Comparison of ENCODE assay signal across 9 mouse cellular contexts in the genomic region with DNA sequence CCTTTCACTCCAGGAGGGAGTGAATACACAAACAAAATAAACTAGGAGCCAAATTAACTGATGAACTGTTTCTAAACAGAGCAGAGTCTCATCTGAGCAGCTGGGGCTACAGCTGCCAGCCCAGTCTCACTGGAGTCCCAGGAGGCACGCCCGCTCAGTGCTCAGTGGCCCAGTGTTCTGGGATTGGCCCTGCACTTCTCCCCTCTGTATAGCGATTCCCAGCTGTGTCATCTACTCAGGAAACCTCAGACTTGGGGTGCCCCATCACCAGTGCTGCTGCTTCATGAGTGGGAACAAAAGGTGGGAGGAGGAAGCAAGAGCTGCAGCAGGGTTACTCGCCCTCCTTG. TPM values are rescaled to one million over a fixed set of nuclear protein-coding genes. Genes with fewer than 3 reads are reported as not detected.
DNase-seq lines count a peak whose midpoint lies in the region; ATAC-seq and TF ChIP-seq lines count a peak whose summit lies in the region.
"Had no signal": no experiment of that assay in that cellular context is flagged by ENCODE, and none has a peak within 500 bp of the region (broad histone marks: within the 10 kb centered on the region; RNA-seq: fewer than 3 reads in every experiment).

No protein-coding gene starts in this region.

- H3K4me2 ChIP-seq in forebrain, embryonic 15.5 days (replicated peaks), result no peak overlapping the region
- no peak overlapping the region for H3K4me2 ChIP-seq in forebrain, postnatal 0 days (ENCODE audit: low read depth)
- no peak overlapping the region for H3K4me2 ChIP-seq in midbrain, embryonic 15.5 days
- H3K4me2 ChIP-seq in stomach, embryonic 15.5 days, result no peak overlapping the region
- H3K4me2 ChIP-seq in liver, embryonic 12.5 days, result no peak overlapping the region

- peaks cover 15% of the 10 kb centered on the region for H3K4me1 ChIP-seq in forebrain, embryonic 15.5 days
- no peaks in the 10 kb centered on the region for H3K4me1 ChIP-seq in forebrain, postnatal 0 days (ENCODE audit: insufficient read depth)
- H3K4me1 ChIP-seq in midbrain, embryonic 10.5 days, result peaks cover 46% of the 10 kb centered on the region
- H3K4me1 ChIP-seq in midbrain, embryonic 15.5 days, result no peaks in the 10 kb centered on the region
- H3K4me1 ChIP-seq in limb, embryonic 10.5 days, result peaks cover 60% of the 10 kb centered on the region
- H3K4me1 ChIP-seq in stomach, embryonic 15.5 days, result 0 out of 2 replicates have a peak, but pooled peaks cover 5% of the 10 kb centered on the region
- no peaks in the 10 kb centered on the region for H3K4me1 ChIP-seq in liver, embryonic 12.5 days

- DNase-seq in forebrain, postnatal 0 days, result no peak
- no peak for DNase-seq in midbrain, embryonic 10.5 days (ENCODE audit: low spot score)
- no peak for DNase-seq in limb, embryonic 10.5 days (ENCODE audit: low spot score)
- no peak for DNase-seq in embryo, embryonic 11 days

- H3K36me3 ChIP-seq in forebrain, embryonic 15.5 days, result peaks cover 15% of the 10 kb centered on the region
- H3K36me3 ChIP-seq in forebrain, postnatal 0 days (ENCODE audit: insufficient read depth), result peaks cover 24% of the 10 kb centered on the region
- H3K36me3 ChIP-seq in midbrain, embryonic 10.5 days, result peaks cover 54% of the 10 kb centered on the region
- H3K36me3 ChIP-seq in midbrain, embryonic 15.5 days (replicated peaks), result peaks cover 5% of the 10 kb centered on the region; the same call in 1 of the 2 replicates
- peaks cover 47% of the 10 kb centered on the region for H3K36me3 ChIP-seq in limb, embryonic 10.5 days
- peaks cover 17% of the 10 kb centered on the region for H3K36me3 ChIP-seq in stomach, embryonic 15.5 days
- H3K36me3 ChIP-seq in liver, embryonic 12.5 days, result peaks cover 30% of the 10 kb centered on the region

- ATAC-seq in forebrain, embryonic 15.5 days (replicated peaks), result 0 out of 2 replicates have a peak, but pooled peaks have one; percentile 28
- no peak for ATAC-seq in forebrain, postnatal 0 days
- ATAC-seq in midbrain, embryonic 15.5 days (replicated peaks), result no peak
- ATAC-seq in stomach, embryonic 15.5 days (ENCODE audit: insufficient read depth, low FRiP score, low read depth), result no peak
- no peak for ATAC-seq in liver, embryonic 12.5 days

- no peak overlapping the region for H3K4me3 ChIP-seq in forebrain, embryonic 15.5 days
- no peak overlapping the region for H3K4me3 ChIP-seq in forebrain, postnatal 0 days (ENCODE audit: low read depth, low read length)
- no peak overlapping the region for H3K4me3 ChIP-seq in midbrain, embryonic 10.5 days
- no peak overlapping the region for H3K4me3 ChIP-seq in midbrain, embryonic 15.5 days
- no peak overlapping the region for H3K4me3 ChIP-seq in limb, embryonic 10.5 days
- H3K4me3 ChIP-seq in stomach, embryonic 15.5 days (replicated peaks), result no peak overlapping the region
- no peak overlapping the region for H3K4me3 ChIP-seq in liver, embryonic 12.5 days

- no peak overlapping the region for H3K9ac ChIP-seq in forebrain, embryonic 15.5 days (replicated peaks)
- H3K9ac ChIP-seq in forebrain, postnatal 0 days, result no peak overlapping the region
- no peak overlapping the region for H3K9ac ChIP-seq in midbrain, embryonic 15.5 days
- H3K9ac ChIP-seq in stomach, embryonic 15.5 days, result no peak overlapping the region
- H3K9ac ChIP-seq in liver, embryonic 12.5 days, result no peak overlapping the region

- no peaks in the 10 kb centered on the region for H3K9me3 ChIP-seq in forebrain, embryonic 15.5 days
- no peaks in the 10 kb centered on the region for H3K9me3 ChIP-seq in forebrain, postnatal 0 days (ENCODE audit: low read length)
- H3K9me3 ChIP-seq in midbrain, embryonic 10.5 days (replicated peaks), result no peaks in the 10 kb centered on the region
- no peaks in the 10 kb centered on the region for H3K9me3 ChIP-seq in midbrain, embryonic 15.5 days
- H3K9me3 ChIP-seq in limb, embryonic 10.5 days (replicated peaks), result no peaks in the 10 kb centered on the region
- H3K9me3 ChIP-seq in stomach, embryonic 15.5 days, result no peaks in the 10 kb centered on the region
- H3K9me3 ChIP-seq in liver, embryonic 12.5 days (replicated peaks), result no peaks in the 10 kb centered on the region

- no peak for TF ChIP-seq CTCF in forebrain, postnatal 0 days (IDR thresholded peaks at IDR 0.05; ENCODE audit: low read depth)

- H3K27me3 ChIP-seq in forebrain, embryonic 15.5 days, result no peaks in the 10 kb centered on the region
- H3K27me3 ChIP-seq in forebrain, postnatal 0 days (ENCODE audit: insufficient read depth, low read length), result no peaks in the 10 kb centered on the region
- H3K27me3 ChIP-seq in midbrain, embryonic 10.5 days (ENCODE audit: low read depth, poor library complexity, severe bottlenecking), result no peaks in the 10 kb centered on the region
- no peaks in the 10 kb centered on the region for H3K27me3 ChIP-seq in midbrain, embryonic 15.5 days (replicated peaks)
- H3K27me3 ChIP-seq in limb, embryonic 10.5 days (ENCODE audit: low read depth, poor library complexity, severe bottlenecking), result no peaks in the 10 kb centered on the region
- no peaks in the 10 kb centered on the region for H3K27me3 ChIP-seq in stomach, embryonic 15.5 days (replicated peaks)
- H3K27me3 ChIP-seq in liver, embryonic 12.5 days (replicated peaks), result no peaks in the 10 kb centered on the region

- WGBS in forebrain, embryonic 15.5 days, result 84% methylated on average over 4 of the region's 4 CpGs
- 87% methylated on average over 4 of the region's 4 CpGs for WGBS in forebrain, postnatal 0 days
- 83% methylated on average over 4 of the region's 4 CpGs for WGBS in midbrain, embryonic 10.5 days
- WGBS in midbrain, embryonic 15.5 days, result 75% methylated on average over 4 of the region's 4 CpGs
- WGBS in limb, embryonic 10.5 days, result 88% methylated on average over 4 of the region's 4 CpGs
- WGBS in stomach, embryonic 15.5 days, result 67% methylated on average over 4 of the region's 4 CpGs
- 81% methylated on average over 4 of the region's 4 CpGs for WGBS in liver, embryonic 12.5 days (ENCODE audit: insufficient replicate concordance)

- H3K27ac ChIP-seq in forebrain, embryonic 15.5 days (replicated peaks), result no peak overlapping the region
- no peak overlapping the region for H3K27ac ChIP-seq in forebrain, postnatal 0 days (ENCODE audit: low read depth, low read length)
- peak overlapping the region; percentile 63 for H3K27ac ChIP-seq in midbrain, embryonic 10.5 days (replicated peaks)
- H3K27ac ChIP-seq in midbrain, embryonic 15.5 days, result no peak overlapping the region
- peak overlapping the region; percentile 37 for H3K27ac ChIP-seq in limb, embryonic 10.5 days
- peak overlapping the region; percentile 44; the same call in 1 of the 2 replicates for H3K27ac ChIP-seq in stomach, embryonic 15.5 days
- no peak overlapping the region for H3K27ac ChIP-seq in liver, embryonic 12.5 days

RNA-seq across cellular contexts. Expression of a gene that starts 10.4 kb away (rescaled TPM):
- polyA plus RNA-seq in forebrain, embryonic 15.5 days (2015; fragmentation: Nextera tagmentation; extraction: Ambion mirVana), result 118 and 120 TPM in 2 replicates
- 79.7 and 90.6 TPM in 2 replicates for total RNA-seq in forebrain, postnatal 0 days (2014; rRNA removed)
- polyA plus RNA-seq in forebrain, postnatal 0 days (2015; fragmentation: Nextera tagmentation; extraction: Ambion mirVana), result 110 and 126 TPM in 2 replicates
- polyA plus RNA-seq in midbrain, embryonic 10.5 days (2016; fragmentation: Nextera tagmentation; extraction: Ambion mirVana), result 130 and 135 TPM in 2 replicates
- polyA plus RNA-seq in midbrain, embryonic 15.5 days (2015; fragmentation: Nextera tagmentation; extraction: Ambion mirVana), result 121 and 123 TPM in 2 replicates
- polyA plus RNA-seq in limb, embryonic 10.5 days (2016; fragmentation: Nextera tagmentation; extraction: Ambion mirVana), result 139 and 140 TPM in 2 replicates
- polyA plus RNA-seq in stomach, embryonic 15.5 days (2015; fragmentation: Nextera tagmentation; extraction: Ambion mirVana), result 119 and 123 TPM in 2 replicates
- 79.7 and 81.5 TPM in 2 replicates for polyA plus RNA-seq in liver, embryonic 12.5 days (2016; fragmentation: Nextera tagmentation; extraction: Ambion mirVana)

RNA-seq across cellular contexts. Expression of a gene that starts 10.4 kb away (rescaled TPM):
- polyA plus RNA-seq in forebrain, embryonic 15.5 days (2015; fragmentation: Nextera tagmentation; extraction: Ambion mirVana), result 20.2 and 22.2 TPM in 2 replicates
- total RNA-seq in forebrain, postnatal 0 days (2014; rRNA removed), result 15.1 and 18.2 TPM in 2 replicates
- polyA plus RNA-seq in forebrain, postnatal 0 days (2015; fragmentation: Nextera tagmentation; extraction: Ambion mirVana), result 20.8 and 22.2 TPM in 2 replicates
- polyA plus RNA-seq in midbrain, embryonic 10.5 days (2016; fragmentation: Nextera tagmentation; extraction: Ambion mirVana), result 23.4 and 24.5 TPM in 2 replicates
- 25.8 and 27.0 TPM in 2 replicates for polyA plus RNA-seq in midbrain, embryonic 15.5 days (2015; fragmentation: Nextera tagmentation; extraction: Ambion mirVana)
- polyA plus RNA-seq in limb, embryonic 10.5 days (2016; fragmentation: Nextera tagmentation; extraction: Ambion mirVana), result 29.5 and 33.0 TPM in 2 replicates
- polyA plus RNA-seq in stomach, embryonic 15.5 days (2015; fragmentation: Nextera tagmentation; extraction: Ambion mirVana), result 24.7 and 25.8 TPM in 2 replicates
- 23.5 and 25.1 TPM in 2 replicates for polyA plus RNA-seq in liver, embryonic 12.5 days (2016; fragmentation: Nextera tagmentation; extraction: Ambion mirVana)

RNA-seq across cellular contexts. Expression of a gene that starts 36.4 kb away (rescaled TPM):
- 18.1 and 18.7 TPM in 2 replicates for polyA plus RNA-seq in forebrain, embryonic 15.5 days (2015; fragmentation: Nextera tagmentation; extraction: Ambion mirVana)
- total RNA-seq in forebrain, postnatal 0 days (2014; rRNA removed), result 11.5 and 12.2 TPM in 2 replicates
- polyA plus RNA-seq in forebrain, postnatal 0 days (2015; fragmentation: Nextera tagmentation; extraction: Ambion mirVana), result 6.9 and 8.7 TPM in 2 replicates
- 45.4 and 51.3 TPM in 2 replicates for polyA plus RNA-seq in midbrain, embryonic 10.5 days (2016; fragmentation: Nextera tagmentation; extraction: Ambion mirVana)
- 13.2 and 15.6 TPM in 2 replicates for polyA plus RNA-seq in midbrain, embryonic 15.5 days (2015; fragmentation: Nextera tagmentation; extraction: Ambion mirVana)
- 59.4 and 60.3 TPM in 2 replicates for polyA plus RNA-seq in limb, embryonic 10.5 days (2016; fragmentation: Nextera tagmentation; extraction: Ambion mirVana)
- 27.9 and 29.8 TPM in 2 replicates for polyA plus RNA-seq in stomach, embryonic 15.5 days (2015; fragmentation: Nextera tagmentation; extraction: Ambion mirVana)
- 32.3 and 33.0 TPM in 2 replicates for polyA plus RNA-seq in liver, embryonic 12.5 days (2016; fragmentation: Nextera tagmentation; extraction: Ambion mirVana)

RNA-seq across cellular contexts. Expression of a gene that starts 36.5 kb away (rescaled TPM):
- not detected in 2 replicates for polyA plus RNA-seq in forebrain, embryonic 15.5 days (2015; fragmentation: Nextera tagmentation; extraction: Ambion mirVana)
- total RNA-seq in forebrain, postnatal 0 days (2014; rRNA removed), result 0.43 TPM in 1 of 2 replicates, not detected in the other
- 0.89 and 1.2 TPM in 2 replicates for polyA plus RNA-seq in forebrain, postnatal 0 days (2015; fragmentation: Nextera tagmentation; extraction: Ambion mirVana)
- polyA plus RNA-seq in midbrain, embryonic 10.5 days (2016; fragmentation: Nextera tagmentation; extraction: Ambion mirVana), result 0.88 TPM in 1 of 2 replicates, not detected in the other
- 0.54 and 0.74 TPM in 2 replicates for polyA plus RNA-seq in midbrain, embryonic 15.5 days (2015; fragmentation: Nextera tagmentation; extraction: Ambion mirVana)
- polyA plus RNA-seq in limb, embryonic 10.5 days (2016; fragmentation: Nextera tagmentation; extraction: Ambion mirVana), result 0.26 and 0.38 TPM in 2 replicates
- 0.90 and 1.5 TPM in 2 replicates for polyA plus RNA-seq in stomach, embryonic 15.5 days (2015; fragmentation: Nextera tagmentation; extraction: Ambion mirVana)
- polyA plus RNA-seq in liver, embryonic 12.5 days (2016; fragmentation: Nextera tagmentation; extraction: Ambion mirVana), result 0.25 and 0.52 TPM in 2 replicates
- total RNA-seq: megakaryocyte-erythroid progenitor cell, adult 5-6 weeks had no signal

Comparison
In these comparisons a context has a peak if more than half of its experiments do, and no peak if none do; other contexts are left out.
1. H3K27ac ChIP-seq: peak in midbrain, embryonic 10.5 days (single experiment), limb, embryonic 10.5 days (single experiment) and stomach, embryonic 15.5 days (single experiment); none in forebrain, embryonic 15.5 days (single experiment), forebrain, postnatal 0 days (single experiment), midbrain, embryonic 15.5 days (single experiment) and liver, embryonic 12.5 days (single experiment).